ENCODE assay signal across 21 mouse cellular contexts in the genomic region with DNA sequence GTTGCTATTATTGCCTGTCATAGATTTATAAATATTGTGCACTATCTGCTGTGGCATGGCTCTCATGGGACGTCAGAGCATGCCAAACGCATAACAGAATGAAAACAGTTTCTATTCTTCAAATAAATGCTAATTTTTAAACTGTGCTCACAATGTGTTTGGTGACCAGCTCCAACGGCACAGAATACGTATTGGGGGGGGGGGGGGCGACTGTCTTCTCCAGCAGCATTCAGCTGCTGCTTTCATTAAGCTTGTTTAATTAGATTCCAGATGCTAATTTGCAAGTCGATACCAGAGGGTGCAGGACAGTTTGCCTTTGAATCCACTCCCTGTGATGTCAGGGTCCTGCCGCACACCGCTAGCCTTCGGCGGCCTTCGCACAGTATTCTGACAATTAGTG. TPM values are rescaled to one million over a fixed set of nuclear protein-coding genes. Genes with fewer than 3 reads are reported as not detected.
DNase-seq lines count a peak whose midpoint lies in the region; ATAC-seq lines count a peak whose summit lies in the region.
"Had no signal": no experiment of that assay in that cellular context is flagged by ENCODE, and none has a peak within 500 bp of the region (broad histone marks: within the 10 kb centered on the region; RNA-seq: fewer than 3 reads in every experiment).

No protein-coding gene starts in this region.

- no peaks in the 10 kb centered on the region for H3K36me3 ChIP-seq in midbrain, embryonic 11.5 days (ENCODE audit: control insufficient read depth, insufficient read depth, low read length)
- peaks cover 60% of the 10 kb centered on the region for H3K36me3 ChIP-seq in midbrain, embryonic 10.5 days
- H3K36me3 ChIP-seq in forebrain, embryonic 13.5 days (ENCODE audit: poor library complexity, severe bottlenecking): peaks cover 20% of the 10 kb centered on the region
- H3K36me3 ChIP-seq in hindbrain, embryonic 15.5 days: peaks cover 3% of the 10 kb centered on the region; the same call in 1 of the 2 replicates
- no peaks in the 10 kb centered on the region for H3K36me3 ChIP-seq in neural tube, embryonic 14.5 days (ENCODE audit: control insufficient read depth, insufficient read depth, low read length)

- no peak overlapping the region for H3K9ac ChIP-seq in midbrain, embryonic 11.5 days (ENCODE audit: low read length)
- no peak overlapping the region; the same call in 1 of the 2 replicates for H3K9ac ChIP-seq in forebrain, embryonic 13.5 days
- no peak overlapping the region for H3K9ac ChIP-seq in hindbrain, embryonic 15.5 days
- H3K9ac ChIP-seq in neural tube, embryonic 14.5 days (replicated peaks; ENCODE audit: low read depth, low read length): no peak overlapping the region
- H3K9ac ChIP-seq: embryonic facial prominence, embryonic 13.5 days; heart, embryonic 13.5 days; lung, embryonic 14.5 days had no signal

- no peak for DNase-seq in midbrain, embryonic 11.5 days (ENCODE audit: low spot score, missing footprints)
- no peak for DNase-seq in midbrain, embryonic 10.5 days (ENCODE audit: low spot score)
- no peak for DNase-seq in layer of hippocampus, adult 9-10 months (ENCODE audit: low spot score)
- no peak for DNase-seq in left cerebral cortex, postnatal 36 days (ENCODE audit: low spot score in 2 of 2)
- DNase-seq in adrenal gland, postnatal 14 days: no peak
- DNase-seq: adrenal gland, postnatal 10 days; cerebellum, postnatal 36 days; gastrocnemius, postnatal 14 days; kidney, adult 18-20 months; kidney, postnatal 25 days; left cerebral cortex, postnatal 4 days; thymus, adult 2 months had no signal

- peak; percentile 69 for ATAC-seq in midbrain, embryonic 11.5 days (ENCODE audit: low FRiP score)
- peak; percentile 81 for ATAC-seq in forebrain, embryonic 13.5 days
- ATAC-seq in hindbrain, embryonic 15.5 days (ENCODE audit: low FRiP score, low read depth): peak; percentile 42; the same call in 1 of the 2 replicates
- ATAC-seq in neural tube, embryonic 14.5 days (ENCODE audit: low read depth): peak; percentile 66; the same call in 1 of the 2 replicates

- H3K4me3 ChIP-seq in midbrain, embryonic 11.5 days (ENCODE audit: low read depth, low read length): no peak overlapping the region
- no peak overlapping the region for H3K4me3 ChIP-seq in midbrain, embryonic 10.5 days
- H3K4me3 ChIP-seq in forebrain, embryonic 13.5 days: no peak overlapping the region
- no peak overlapping the region for H3K4me3 ChIP-seq in hindbrain, embryonic 15.5 days
- no peak overlapping the region for H3K4me3 ChIP-seq in neural tube, embryonic 14.5 days (ENCODE audit: low read depth, low read length)
- H3K4me3 ChIP-seq: embryonic facial prominence, embryonic 13.5 days; heart, embryonic 13.5 days; myocyte had no signal

- no peaks in the 10 kb centered on the region for H3K27me3 ChIP-seq in midbrain, embryonic 11.5 days (ENCODE audit: control insufficient read depth, insufficient read depth, low read length)
- H3K27me3 ChIP-seq in midbrain, embryonic 10.5 days (ENCODE audit: low read depth, poor library complexity, severe bottlenecking): no peaks in the 10 kb centered on the region
- H3K27me3 ChIP-seq in forebrain, embryonic 13.5 days: no peaks in the 10 kb centered on the region
- H3K27me3 ChIP-seq in hindbrain, embryonic 15.5 days: no peaks in the 10 kb centered on the region
- no peaks in the 10 kb centered on the region for H3K27me3 ChIP-seq in neural tube, embryonic 14.5 days (ENCODE audit: control insufficient read depth, insufficient read depth, low read length)
- H3K27me3 ChIP-seq: embryonic facial prominence, embryonic 13.5 days; heart, embryonic 13.5 days had no signal

- WGBS in midbrain, embryonic 11.5 days: 73% methylated on average over 11 of the region's 11 CpGs
- 90% methylated on average over 11 of the region's 11 CpGs for WGBS in midbrain, embryonic 10.5 days
- 17% methylated on average over 11 of the region's 11 CpGs for WGBS in forebrain, embryonic 13.5 days
- 38% methylated on average over 11 of the region's 11 CpGs for WGBS in hindbrain, embryonic 15.5 days
- 34% methylated on average over 11 of the region's 11 CpGs for WGBS in neural tube, embryonic 14.5 days

- intact Hi-C loops in left cerebral cortex, postnatal 36 days (cut with DNase I): no loop called here

- peaks cover 8% of the 10 kb centered on the region; the same call in 1 of the 2 replicates for H3K4me1 ChIP-seq in midbrain, embryonic 11.5 days (ENCODE audit: control insufficient read depth, insufficient read depth, low read length)
- peaks cover 14% of the 10 kb centered on the region; the same call in 1 of the 2 replicates for H3K4me1 ChIP-seq in midbrain, embryonic 10.5 days
- H3K4me1 ChIP-seq in forebrain, embryonic 13.5 days: peaks cover 42% of the 10 kb centered on the region
- peaks cover 27% of the 10 kb centered on the region for H3K4me1 ChIP-seq in hindbrain, embryonic 15.5 days (replicated peaks)
- H3K4me1 ChIP-seq in neural tube, embryonic 14.5 days (ENCODE audit: control insufficient read depth, insufficient read depth, low read length): peaks cover 8% of the 10 kb centered on the region; the same call in 1 of the 2 replicates

- H3K4me2 ChIP-seq in midbrain, embryonic 11.5 days: no peak overlapping the region
- peak overlapping the region; percentile 14; the same call in 1 of the 2 replicates for H3K4me2 ChIP-seq in forebrain, embryonic 13.5 days
- no peak overlapping the region for H3K4me2 ChIP-seq in hindbrain, embryonic 15.5 days
- H3K4me2 ChIP-seq in neural tube, embryonic 14.5 days (ENCODE audit: low read depth, low read length): no peak overlapping the region
- H3K4me2 ChIP-seq: embryonic facial prominence, embryonic 13.5 days; heart, embryonic 13.5 days; liver, embryonic 11.5 days; lung, embryonic 14.5 days had no signal

- H3K27ac ChIP-seq in midbrain, embryonic 11.5 days (ENCODE audit: low read depth, low read length): no peak overlapping the region
- H3K27ac ChIP-seq in midbrain, embryonic 10.5 days (replicated peaks): no peak overlapping the region
- peak overlapping the region; percentile 72 for H3K27ac ChIP-seq in forebrain, embryonic 13.5 days
- H3K27ac ChIP-seq in hindbrain, embryonic 15.5 days (replicated peaks): peak overlapping the region; percentile 51; the same call in 1 of the 2 replicates
- peak overlapping the region; percentile 24; the same call in 1 of the 2 replicates for H3K27ac ChIP-seq in neural tube, embryonic 14.5 days (ENCODE audit: low read depth, low read length)
- H3K27ac ChIP-seq: heart, embryonic 13.5 days had no signal

- no peaks in the 10 kb centered on the region for H3K9me3 ChIP-seq in midbrain, embryonic 11.5 days (ENCODE audit: control insufficient read depth, low read length)
- H3K9me3 ChIP-seq in midbrain, embryonic 10.5 days (replicated peaks): no peaks in the 10 kb centered on the region
- H3K9me3 ChIP-seq in forebrain, embryonic 13.5 days (replicated peaks): no peaks in the 10 kb centered on the region
- H3K9me3 ChIP-seq in hindbrain, embryonic 15.5 days: no peaks in the 10 kb centered on the region
- no peaks in the 10 kb centered on the region for H3K9me3 ChIP-seq in neural tube, embryonic 14.5 days (ENCODE audit: control insufficient read depth, low read length)
- H3K9me3 ChIP-seq: embryonic facial prominence, embryonic 13.5 days; G1E; heart, embryonic 13.5 days had no signal

RNA-seq across cellular contexts. Expression of a gene that starts 34.6 kb away (rescaled TPM):
- polyA plus RNA-seq in midbrain, embryonic 11.5 days (2014; fragmentation: Nextera tagmentation; extraction: Ambion mirVana): 345 and 351 TPM in 2 replicates
- 322 and 336 TPM in 2 replicates for polyA plus RNA-seq in midbrain, embryonic 10.5 days (2016; fragmentation: Nextera tagmentation; extraction: Ambion mirVana)
- polyA plus RNA-seq in forebrain, embryonic 13.5 days (2015; fragmentation: Nextera tagmentation; extraction: Ambion mirVana): 348 and 354 TPM in 2 replicates
- polyA plus RNA-seq in hindbrain, embryonic 15.5 days (2015; fragmentation: Nextera tagmentation; extraction: Ambion mirVana): 269 and 274 TPM in 2 replicates
- polyA plus RNA-seq in neural tube, embryonic 14.5 days (2014; fragmentation: Nextera tagmentation; extraction: Ambion mirVana): 277 and 282 TPM in 2 replicates
- 100 to 1,000 TPM; 180 to 206 TPM for total RNA-seq in left cerebral cortex, postnatal 36 days (2021)
- total RNA-seq in adrenal gland, postnatal 14 days (2021): 261 and 270 TPM in 2 replicates

Comparison
In these comparisons a context has a peak if more than half of its experiments do, and no peak if none do; other contexts are left out.
1. H3K27ac ChIP-seq: peak in forebrain, embryonic 13.5 days (single experiment), hindbrain, embryonic 15.5 days (single experiment) and neural tube, embryonic 14.5 days (single experiment); none in midbrain, embryonic 11.5 days (single experiment) and midbrain, embryonic 10.5 days (single experiment).
2. Peak in every context shown above with its lines, with median percentiles within 50 percentile points of each other: ATAC-seq.